22 mouse cellular contexts compared by ENCODE assay signal in genomic region chr2:31987774-31988173, GRCm38 (mm10). TPM values are rescaled to one million over a fixed set of nuclear protein-coding genes. Genes with fewer than 3 reads are reported as not detected.
DNase-seq lines count a peak whose midpoint lies in the region; ATAC-seq and TF ChIP-seq lines count a peak whose summit lies in the region.
"Had no signal": no experiment of that assay in that cellular context is flagged by ENCODE, and none has a peak within 500 bp of the region (broad histone marks: within the 10 kb centered on the region; RNA-seq: fewer than 3 reads in every experiment).

No protein-coding gene starts in this region.

- no peak for TF ChIP-seq POLR2A in CH12.LX (IDR thresholded peaks at IDR 0.05; ENCODE audit: low read depth, low read length)

- no peak overlapping the region for H3K4me2 ChIP-seq in midbrain, embryonic 11.5 days
- no peak overlapping the region for H3K4me2 ChIP-seq in midbrain, embryonic 13.5 days (replicated peaks)
- no peak overlapping the region for H3K4me2 ChIP-seq in CH12.LX (ENCODE audit: insufficient read depth, low read depth, poor library complexity, severe bottlenecking)
- H3K4me2 ChIP-seq in intestine, postnatal 0 days (replicated peaks; ENCODE audit: low read depth): no peak overlapping the region

- no peaks in the 10 kb centered on the region for H3K79me2 ChIP-seq in CH12.LX (replicated peaks; ENCODE audit: control insufficient read depth, extremely low read depth, insufficient read depth, poor library complexity, severe bottlenecking)

- dilution Hi-C loops in CH12.LX (cut with MboI; ENCODE audit: extremely low pct_ligation_motif_present, extremely low pct_unique_long_range_greater_than_20kb, low sequenced_read_pairs): no loop called here

- no peak overlapping the region for H3K27ac ChIP-seq in midbrain, embryonic 11.5 days (ENCODE audit: low read depth, low read length)
- no peak overlapping the region for H3K27ac ChIP-seq in midbrain, embryonic 13.5 days
- no peak overlapping the region for H3K27ac ChIP-seq in CH12.LX (ENCODE audit: insufficient read depth, low read depth)
- H3K27ac ChIP-seq in intestine, postnatal 0 days (ENCODE audit: low read depth, low read length): no peak overlapping the region

- no peak overlapping the region for H3K4me3 ChIP-seq in midbrain, embryonic 11.5 days (ENCODE audit: low read depth, low read length)
- no peak overlapping the region for H3K4me3 ChIP-seq in midbrain, embryonic 13.5 days (replicated peaks)
- H3K4me3 ChIP-seq in CH12.LX (replicated peaks in 1 of 3; ENCODE audit: low read depth in 2 of 3, low read length in 2 of 3, poor library complexity in 1 of 3): no peak overlapping the region
- H3K4me3 ChIP-seq in intestine, postnatal 0 days (ENCODE audit: low read depth, low read length): no peak overlapping the region

- in situ Hi-C loops in CH12.LX (cut with MboI; ENCODE audit: low pct_ligation_motif_present, low pct_unique_long_range_greater_than_20kb, low sequenced_read_pairs): no loop called here

- TF ChIP-seq CTCF in CH12.LX (conservative IDR thresholded peaks at IDR 0.05 in 1 of 2, IDR thresholded peaks at IDR 0.05 in 1 of 2; ENCODE audit: low read depth in 2 of 2, low read length in 2 of 2): no peak
- no peak for TF ChIP-seq CTCF in intestine, postnatal 0 days (IDR thresholded peaks at IDR 0.05; ENCODE audit: low read depth)

- H3K9me3 ChIP-seq in midbrain, embryonic 11.5 days (ENCODE audit: control insufficient read depth, low read length): no peaks in the 10 kb centered on the region
- no peaks in the 10 kb centered on the region for H3K9me3 ChIP-seq in midbrain, embryonic 13.5 days
- no peaks in the 10 kb centered on the region for H3K9me3 ChIP-seq in CH12.LX (replicated peaks; ENCODE audit: low read length)
- no peaks in the 10 kb centered on the region for H3K9me3 ChIP-seq in intestine, postnatal 0 days (ENCODE audit: control insufficient read depth)
- H3K9me3 ChIP-seq: G1E had no signal

- no peak for TF ChIP-seq RAD21 in CH12.LX (IDR thresholded peaks at IDR 0.05; ENCODE audit: low read depth, low read length)

- no peak for ATAC-seq in midbrain, embryonic 11.5 days (ENCODE audit: low FRiP score)
- no peak for ATAC-seq in midbrain, embryonic 13.5 days
- no peak for ATAC-seq in intestine, postnatal 0 days
- ATAC-seq: activated CD4-positive, CD25-positive, alpha-beta regulatory T cell, adult 4 months; CD4-positive, CD25-positive, alpha-beta regulatory T cell, adult 4 months; Patski had no signal

- no peaks in the 10 kb centered on the region for H3K27me3 ChIP-seq in midbrain, embryonic 11.5 days (ENCODE audit: control insufficient read depth, insufficient read depth, low read length)
- H3K27me3 ChIP-seq in midbrain, embryonic 13.5 days: no peaks in the 10 kb centered on the region
- no peaks in the 10 kb centered on the region for H3K27me3 ChIP-seq in CH12.LX (replicated peaks)
- no peaks in the 10 kb centered on the region for H3K27me3 ChIP-seq in splenic B cell, adult 2 months (ENCODE audit: control insufficient read depth, insufficient read depth, low read length, poor library complexity, severe bottlenecking)
- no peaks in the 10 kb centered on the region for H3K27me3 ChIP-seq in intestine, postnatal 0 days (replicated peaks; ENCODE audit: control insufficient read depth, insufficient read depth, low read length)
- H3K27me3 ChIP-seq: Patski had no signal

- peak; percentile 69 for TF ChIP-seq EP300 in CH12.LX (IDR thresholded peaks at IDR 0.05; ENCODE audit: low read length)

- no peaks in the 10 kb centered on the region for H3K4me1 ChIP-seq in midbrain, embryonic 11.5 days (ENCODE audit: control insufficient read depth, insufficient read depth, low read length)
- H3K4me1 ChIP-seq in midbrain, embryonic 13.5 days (replicated peaks): no peaks in the 10 kb centered on the region
- H3K4me1 ChIP-seq in CH12.LX (ENCODE audit: control insufficient read depth in 1 of 2, insufficient read depth in 2 of 2): peaks cover 0 to 30% of the 10 kb centered on the region in 2 experiments; a peak in 2 of 4 replicates
- H3K4me1 ChIP-seq in intestine, postnatal 0 days (replicated peaks; ENCODE audit: control insufficient read depth, insufficient read depth, low read length): no peaks in the 10 kb centered on the region

- H3K9ac ChIP-seq in midbrain, embryonic 11.5 days (ENCODE audit: low read length): no peak overlapping the region
- H3K9ac ChIP-seq in midbrain, embryonic 13.5 days (replicated peaks): no peak overlapping the region
- H3K9ac ChIP-seq in CH12.LX (ENCODE audit: insufficient read depth, low read depth): no peak overlapping the region
- H3K9ac ChIP-seq in intestine, postnatal 0 days (ENCODE audit: low read depth, low read length): no peak overlapping the region

- WGBS in midbrain, embryonic 11.5 days: 89% methylated on average over 1 of the region's 1 CpGs
- 96% methylated on average over 1 of the region's 1 CpGs for WGBS in midbrain, embryonic 13.5 days
- WGBS in intestine, postnatal 0 days: 92% methylated on average over 1 of the region's 1 CpGs

- DNase-seq in midbrain, embryonic 11.5 days (ENCODE audit: low spot score, missing footprints): peak; percentile 6
- peak; percentile 48 for DNase-seq in A20 (ENCODE audit: low read depth, low spot score)
- DNase-seq in CH12.LX (ENCODE audit: extremely low read depth): peak; percentile 62
- DNase-seq in splenic B cell, adult 2 months (ENCODE audit: low read depth, low spot score): peak; percentile 46
- DNase-seq in cerebellum, adult 9-10 months: no peak
- no peak for DNase-seq in layer of hippocampus, adult 18-20 months (ENCODE audit: low spot score in 2 of 2)
- DNase-seq: adrenal gland, adult 2 months; adrenal gland, adult 8-10 months; adrenal gland, postnatal 10 days; adrenal gland, postnatal 14 days; adrenal gland, postnatal 25 days; adrenal gland, postnatal 36 days; cerebellum, adult 11 months; cerebellum, adult 11-12 months; cerebellum, adult 18-20 months; cerebellum, adult 2 months had no signal

- H3K36me3 ChIP-seq in midbrain, embryonic 11.5 days (ENCODE audit: control insufficient read depth, insufficient read depth, low read length): peaks cover 43% of the 10 kb centered on the region
- H3K36me3 ChIP-seq in midbrain, embryonic 13.5 days: peaks cover 99% of the 10 kb centered on the region
- H3K36me3 ChIP-seq in CH12.LX (replicated peaks in 1 of 2; ENCODE audit: control insufficient read depth in 1 of 2, insufficient read depth in 1 of 2, low read length in 1 of 2): peaks cover 75 to 99% of the 10 kb centered on the region in 2 experiments
- peaks cover 15% of the 10 kb centered on the region for H3K36me3 ChIP-seq in splenic B cell, adult 2 months (ENCODE audit: control insufficient read depth, insufficient read depth, low read length, poor library complexity, severe bottlenecking)
- H3K36me3 ChIP-seq in intestine, postnatal 0 days (ENCODE audit: control insufficient read depth, insufficient read depth): peaks cover 97% of the 10 kb centered on the region

TF ChIP-seq in CH12.LX, 34 proteins besides CTCF, POLR2A, EP300 and RAD21 (continues in another document):
- 0 out of 2 replicates have a peak, but pooled peaks have one; percentile 44 for TF ChIP-seq JUND (conservative IDR thresholded peaks at IDR 0.05; ENCODE audit: low read depth, low read length)
- TF ChIP-seq UBTF (IDR thresholded peaks at IDR 0.05; ENCODE audit: low read depth, low read length): no peak
- TF ChIP-seq MAZ (IDR thresholded peaks at IDR 0.05; ENCODE audit: low read depth, low read length): no peak
- no peak for TF ChIP-seq GABPA (IDR thresholded peaks at IDR 0.05; ENCODE audit: insufficient replicate concordance, low read depth, low read length)
- TF ChIP-seq POLR2AphosphoS2 (IDR thresholded peaks at IDR 0.05; ENCODE audit: low read depth, low read length): no peak
- peak; percentile 16; the same call in 1 of the 2 replicates for TF ChIP-seq BHLHE40 (IDR thresholded peaks at IDR 0.05; ENCODE audit: low read depth, low read length)
- no peak for TF ChIP-seq USF2 (conservative IDR thresholded peaks at IDR 0.05; ENCODE audit: low read depth, low read length)
- peak; percentile 22; the same call in 1 of the 2 replicates for TF ChIP-seq IRF4 (IDR thresholded peaks at IDR 0.05; ENCODE audit: low read depth, low read length)
- TF ChIP-seq ZC3H11A (IDR thresholded peaks at IDR 0.05; ENCODE audit: low read depth, low read length): no peak
- TF ChIP-seq E2F4 (IDR thresholded peaks at IDR 0.05; ENCODE audit: insufficient replicate concordance, low read depth, low read length): no peak
- TF ChIP-seq HCFC1 (IDR thresholded peaks at IDR 0.05; ENCODE audit: low read depth, low read length): no peak
- peak; percentile 25; the same call in 1 of the 2 replicates for TF ChIP-seq JUN (IDR thresholded peaks at IDR 0.05; ENCODE audit: insufficient read depth, low read depth, low read length)
- no peak for TF ChIP-seq MAFK (IDR thresholded peaks at IDR 0.05; ENCODE audit: insufficient replicate concordance, low read length)
- TF ChIP-seq MEF2A (IDR thresholded peaks at IDR 0.05; ENCODE audit: borderline replicate concordance, low read depth, low read length): 0 out of 2 replicates have a peak, but pooled peaks have one; percentile 18
- TF ChIP-seq ZNF384 (IDR thresholded peaks at IDR 0.05; ENCODE audit: low read depth, low read length): no peak
- no peak for TF ChIP-seq PAX5 (IDR thresholded peaks at IDR 0.05; ENCODE audit: low read length)
- TF ChIP-seq RCOR1 (conservative IDR thresholded peaks at IDR 0.05; ENCODE audit: low read depth, low read length): no peak
- no peak for TF ChIP-seq SMC3 (IDR thresholded peaks at IDR 0.05; ENCODE audit: low read depth, low read length)

RNA-seq across cellular contexts. Expression of gene Nup214, which starts 13.5 kb away (rescaled TPM):
- 64.6 and 64.7 TPM in 2 replicates for polyA plus RNA-seq in midbrain, embryonic 11.5 days (2014; fragmentation: Nextera tagmentation; extraction: Ambion mirVana)
- 84.5 and 91.4 TPM in 2 replicates for polyA plus RNA-seq in midbrain, embryonic 13.5 days (2015; fragmentation: Nextera tagmentation; extraction: Ambion mirVana)
- total RNA-seq in CH12.LX (2012; rRNA removed) (50.9 and 61.0 TPM in 2 replicates), CH12.LX (2014; rRNA removed) (13.9 and 17.9 TPM in 2 replicates)
- 83.4 and 106 TPM in 2 replicates for polyA plus RNA-seq in CH12.LX (2012; ENCODE audit: insufficient read length, low read depth)
- 31.3 and 37.2 TPM in 2 replicates for polyA plus RNA-seq in intestine, postnatal 0 days (2015; fragmentation: Nextera tagmentation; extraction: Ambion mirVana)
- total RNA-seq in layer of hippocampus, adult 18-20 months (2021): 10 to 100 TPM; 54.3 to 59.0 TPM

RNA-seq across cellular contexts. Expression of gene Aif1l, which starts 37.8 kb away (rescaled TPM):
- 65.0 and 65.7 TPM in 2 replicates for polyA plus RNA-seq in midbrain, embryonic 11.5 days (2014; fragmentation: Nextera tagmentation; extraction: Ambion mirVana)
- 32.1 and 32.6 TPM in 2 replicates for polyA plus RNA-seq in midbrain, embryonic 13.5 days (2015; fragmentation: Nextera tagmentation; extraction: Ambion mirVana)
- total RNA-seq in CH12.LX (2012; rRNA removed) (0.81 and 2.1 TPM in 2 replicates), CH12.LX (2014; rRNA removed) (0.07 TPM in 1 of 2 replicates, not detected in the other)
- 0.08 and 0.11 TPM in 2 replicates for polyA plus RNA-seq in CH12.LX (2012; ENCODE audit: insufficient read length, low read depth)
- polyA plus RNA-seq in intestine, postnatal 0 days (2015; fragmentation: Nextera tagmentation; extraction: Ambion mirVana): 8.1 and 8.2 TPM in 2 replicates
- 1 to 10 TPM; 8.0 to 9.2 TPM for total RNA-seq in layer of hippocampus, adult 18-20 months (2021)
- polyA plus RNA-seq: activated CD4-positive, CD25-positive, alpha-beta regulatory T cell, adult 4 months; G1E had no signal

Comparison
In these comparisons a context has a peak if more than half of its experiments do, and no peak if none do; other contexts are left out.
1. DNase-seq: peak in midbrain, embryonic 11.5 days (single experiment), A20 (single experiment), CH12.LX (single experiment) and splenic B cell, adult 2 months (single experiment); none in cerebellum, adult 9-10 months (single experiment) and layer of hippocampus, adult 18-20 months (0 of 2).